Mouse (Mus musculus): ENCODE data around the gene Trim10. TPM values are rescaled to one million over a fixed set of nuclear protein-coding genes. Genes with fewer than 3 reads are reported as not detected.

Trim10 gene
- polyA plus RNA-seq, 1 experiment from 2014 or later, result 1.1 TPM

DNA sequence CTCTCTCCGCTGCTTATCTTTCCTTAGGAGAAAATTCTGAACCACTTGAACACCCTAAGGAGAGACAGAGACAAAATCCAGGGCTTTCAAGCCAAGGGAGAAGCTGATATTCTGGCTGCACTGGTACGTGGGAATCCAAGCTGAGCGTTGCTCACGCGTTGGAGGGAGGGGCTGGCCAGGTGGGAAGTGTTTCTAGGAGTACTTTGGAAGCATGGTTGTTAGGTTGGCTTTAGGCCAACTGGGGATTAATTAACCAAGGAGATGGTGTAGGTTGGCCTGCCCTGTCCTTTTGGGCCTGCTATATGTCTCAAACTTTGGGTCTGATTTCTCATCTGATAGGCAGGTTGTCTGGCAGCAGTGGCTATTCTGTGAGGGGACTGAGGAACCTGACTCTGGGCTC is 18.2 kb upstream of the Trim10 start:
- H3K36me3 ChIP-seq (ENCODE audit: control insufficient read depth, insufficient read depth), result peaks cover 6% of the 10 kb centered on the region
- ATAC-seq, result no peak
- H3K4me3 ChIP-seq (replicated peaks; ENCODE audit: low read length), result no peak overlapping the region
- no peak overlapping the region for H3K4me2 ChIP-seq (ENCODE audit: low read length)
- no peak overlapping the region for H3K27ac ChIP-seq (ENCODE audit: low read length)
- H3K4me1 ChIP-seq (replicated peaks; ENCODE audit: control insufficient read depth, insufficient read depth, low read length), result no peaks in the 10 kb centered on the region
- no peaks in the 10 kb centered on the region for H3K9me3 ChIP-seq (ENCODE audit: control insufficient read depth, low read length)
- no peak overlapping the region for H3K9ac ChIP-seq (replicated peaks; ENCODE audit: low read depth, low read length)
- 84% methylated on average over 5 of the region's 5 CpGs for WGBS
- no peaks in the 10 kb centered on the region for H3K27me3 ChIP-seq (replicated peaks; ENCODE audit: control insufficient read depth, insufficient read depth, low read length)

DNA sequence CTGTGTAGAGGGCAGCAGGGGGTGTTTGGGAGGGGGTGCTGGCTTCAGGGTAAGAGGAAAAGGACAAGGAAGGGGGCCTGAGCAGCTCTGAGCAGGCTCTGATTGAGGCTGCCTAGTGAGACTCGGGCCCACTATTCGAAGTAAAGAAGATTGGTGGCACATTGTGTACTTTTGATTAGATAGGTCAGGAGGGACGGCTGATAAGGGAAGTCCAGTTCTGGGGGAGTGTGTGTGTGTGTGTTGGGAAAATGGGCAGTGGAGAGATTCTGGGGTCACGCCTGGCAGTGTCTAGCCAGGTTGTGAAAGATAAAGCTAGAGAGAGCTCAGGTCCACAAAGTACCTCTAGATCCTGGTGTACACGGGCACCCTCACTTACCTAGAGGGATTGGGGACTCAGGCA is 17.7 kb upstream of the Trim10 start:
- no peak overlapping the region for H3K4me2 ChIP-seq (ENCODE audit: low read length)
- no peaks in the 10 kb centered on the region for H3K4me1 ChIP-seq (replicated peaks; ENCODE audit: control insufficient read depth, insufficient read depth, low read length)
- no peaks in the 10 kb centered on the region for H3K27me3 ChIP-seq (replicated peaks; ENCODE audit: control insufficient read depth, insufficient read depth, low read length)
- H3K9me3 ChIP-seq (ENCODE audit: control insufficient read depth, low read length), result no peaks in the 10 kb centered on the region
- peaks cover 8% of the 10 kb centered on the region for H3K36me3 ChIP-seq (ENCODE audit: control insufficient read depth, insufficient read depth)
- H3K27ac ChIP-seq (ENCODE audit: low read length), result no peak overlapping the region
- H3K4me3 ChIP-seq (replicated peaks; ENCODE audit: low read length), result no peak overlapping the region
- no peak for ATAC-seq
- WGBS, result 91% methylated on average over 5 of the region's 5 CpGs
- no peak overlapping the region for H3K9ac ChIP-seq (replicated peaks; ENCODE audit: low read depth, low read length)

DNA sequence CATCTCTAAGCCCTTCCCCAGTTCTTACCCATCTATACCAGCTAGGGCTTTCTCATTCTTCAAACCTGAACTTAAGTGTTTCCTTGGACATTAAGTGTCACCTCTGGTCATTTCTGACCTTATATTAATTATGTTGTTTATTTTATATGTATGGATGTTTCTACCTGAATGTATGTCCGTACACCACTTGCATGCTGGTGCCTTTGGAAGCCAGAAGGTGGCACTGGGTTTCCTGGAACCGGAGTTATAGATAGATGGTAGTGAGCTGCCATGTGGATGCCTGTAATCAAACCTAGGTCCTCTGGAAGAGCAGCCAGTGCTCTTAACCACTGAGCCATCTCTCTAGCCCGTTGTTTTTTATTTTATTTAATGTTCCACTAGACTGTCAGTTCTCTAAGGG is 13.9 kb upstream of the Trim10 start:
- 93% methylated on average over 3 of the region's 3 CpGs for WGBS
- Histone ChIP-seq H3K9me3 (ENCODE audit: control insufficient read depth, low read length) (no peaks in the 10 kb centered on the region), H3K4me2 (ENCODE audit: low read length) (no peak overlapping the region), H3K27me3 (replicated peaks; ENCODE audit: control insufficient read depth, insufficient read depth, low read length) (no peaks in the 10 kb centered on the region), H3K9ac (replicated peaks; ENCODE audit: low read depth, low read length) (no peak overlapping the region), H3K4me1 (replicated peaks; ENCODE audit: control insufficient read depth, insufficient read depth, low read length) (no peaks in the 10 kb centered on the region), H3K27ac (ENCODE audit: low read length) (no peak overlapping the region), H3K36me3 (ENCODE audit: control insufficient read depth, insufficient read depth) (peaks cover 25% of the 10 kb centered on the region), H3K4me3 (replicated peaks; ENCODE audit: low read length) (no peak overlapping the region)
- no peak for ATAC-seq

DNA sequence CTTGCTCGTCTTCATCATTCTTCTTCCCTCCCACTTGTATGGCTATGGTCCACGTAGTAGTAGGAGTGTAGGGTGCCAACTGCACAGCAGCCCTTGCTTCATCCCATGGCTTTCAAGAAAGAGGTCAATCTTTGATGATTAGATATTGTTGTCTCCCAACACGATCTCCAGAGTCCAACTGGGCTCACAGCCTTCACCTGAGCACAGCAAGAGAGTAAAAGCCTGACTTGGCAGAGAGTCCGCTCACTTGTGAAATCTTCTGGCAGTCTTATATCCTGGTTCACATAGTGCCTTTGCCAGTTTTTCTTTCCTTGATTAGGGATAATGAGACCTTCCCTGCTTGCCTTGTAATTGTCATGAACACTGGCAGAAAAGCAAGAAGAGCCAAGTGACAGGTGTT is 13.1 kb upstream of the Trim10 start:
- Histone ChIP-seq H3K9ac (replicated peaks; ENCODE audit: low read depth, low read length) (no peak overlapping the region), H3K27ac (ENCODE audit: low read length) (no peak overlapping the region), H3K4me3 (replicated peaks; ENCODE audit: low read length) (no peak overlapping the region), H3K36me3 (ENCODE audit: control insufficient read depth, insufficient read depth) (peaks cover 25% of the 10 kb centered on the region), H3K4me1 (replicated peaks; ENCODE audit: control insufficient read depth, insufficient read depth, low read length) (no peaks in the 10 kb centered on the region), H3K9me3 (ENCODE audit: control insufficient read depth, low read length) (no peaks in the 10 kb centered on the region), H3K4me2 (ENCODE audit: low read length) (no peak overlapping the region), H3K27me3 (replicated peaks; ENCODE audit: control insufficient read depth, insufficient read depth, low read length) (no peaks in the 10 kb centered on the region)
- no peak for ATAC-seq
- WGBS, result 90% methylated on average over 4 of the region's 4 CpGs

DNA sequence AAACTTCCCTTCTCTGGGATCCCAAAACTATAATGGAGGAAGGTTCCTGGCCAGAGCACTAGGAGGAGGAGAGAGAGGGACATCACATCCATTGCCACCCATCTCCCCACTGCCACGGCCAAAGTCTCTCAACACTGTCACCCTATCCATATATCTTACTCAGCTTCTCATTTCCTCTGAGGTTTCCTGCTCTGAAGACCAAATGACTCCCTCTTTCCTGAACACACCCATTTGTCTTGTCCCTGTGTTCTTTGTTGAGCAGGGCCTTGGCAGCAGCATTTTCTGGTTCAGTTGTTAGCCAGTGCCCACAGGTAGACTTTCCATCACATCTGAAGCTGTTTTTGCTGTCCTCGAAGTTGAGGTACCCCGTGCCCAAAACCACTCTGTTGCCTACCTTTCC is 11.2 kb upstream of the Trim10 start:
- H3K27me3 ChIP-seq (replicated peaks; ENCODE audit: control insufficient read depth, insufficient read depth, low read length), result no peaks in the 10 kb centered on the region
- WGBS, result 94% methylated on average over 3 of the region's 3 CpGs
- no peak for ATAC-seq
- H3K36me3 ChIP-seq (ENCODE audit: control insufficient read depth, insufficient read depth), result peaks cover 25% of the 10 kb centered on the region
- no peak overlapping the region for H3K4me3 ChIP-seq (replicated peaks; ENCODE audit: low read length)
- no peaks in the 10 kb centered on the region for H3K9me3 ChIP-seq (ENCODE audit: control insufficient read depth, low read length)
- H3K9ac ChIP-seq (replicated peaks; ENCODE audit: low read depth, low read length), result no peak overlapping the region
- H3K4me2 ChIP-seq (ENCODE audit: low read length), result no peak overlapping the region
- no peaks in the 10 kb centered on the region for H3K4me1 ChIP-seq (replicated peaks; ENCODE audit: control insufficient read depth, insufficient read depth, low read length)
- no peak overlapping the region for H3K27ac ChIP-seq (ENCODE audit: low read length)

DNA sequence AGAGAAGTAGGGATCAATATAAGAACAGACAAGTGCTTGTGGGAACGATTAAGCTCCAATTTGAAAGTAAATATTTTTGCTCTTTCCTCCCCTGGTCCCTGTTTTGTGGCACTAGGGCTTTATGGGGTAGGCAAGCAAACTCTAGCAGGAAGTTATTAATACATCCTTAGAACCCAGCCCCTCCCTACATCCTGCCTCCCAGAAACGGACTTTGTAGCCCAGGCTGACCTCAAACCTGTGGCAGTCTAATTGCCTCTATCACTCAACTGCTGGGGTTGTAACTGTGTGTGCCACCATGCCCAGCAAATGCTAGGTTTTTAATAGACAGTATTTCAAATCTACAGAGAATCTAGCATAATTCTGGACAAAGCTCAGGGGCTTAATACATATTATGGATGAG is 7.7 kb upstream of the Trim10 start:
- Histone ChIP-seq H3K4me2 (ENCODE audit: low read length) (no peak overlapping the region), H3K27me3 (replicated peaks; ENCODE audit: control insufficient read depth, insufficient read depth, low read length) (no peaks in the 10 kb centered on the region), H3K27ac (ENCODE audit: low read length) (no peak overlapping the region), H3K9me3 (ENCODE audit: control insufficient read depth, low read length) (no peaks in the 10 kb centered on the region), H3K9ac (replicated peaks; ENCODE audit: low read depth, low read length) (no peak overlapping the region), H3K36me3 (ENCODE audit: control insufficient read depth, insufficient read depth) (peaks cover 17% of the 10 kb centered on the region; the same call in 1 of the 2 replicates), H3K4me1 (replicated peaks; ENCODE audit: control insufficient read depth, insufficient read depth, low read length) (peaks cover 2% of the 10 kb centered on the region; the same call in 1 of the 2 replicates), H3K4me3 (replicated peaks; ENCODE audit: low read length) (no peak overlapping the region)
- 75% methylated on average over 2 of the region's 2 CpGs for WGBS
- ATAC-seq, result no peak

DNA sequence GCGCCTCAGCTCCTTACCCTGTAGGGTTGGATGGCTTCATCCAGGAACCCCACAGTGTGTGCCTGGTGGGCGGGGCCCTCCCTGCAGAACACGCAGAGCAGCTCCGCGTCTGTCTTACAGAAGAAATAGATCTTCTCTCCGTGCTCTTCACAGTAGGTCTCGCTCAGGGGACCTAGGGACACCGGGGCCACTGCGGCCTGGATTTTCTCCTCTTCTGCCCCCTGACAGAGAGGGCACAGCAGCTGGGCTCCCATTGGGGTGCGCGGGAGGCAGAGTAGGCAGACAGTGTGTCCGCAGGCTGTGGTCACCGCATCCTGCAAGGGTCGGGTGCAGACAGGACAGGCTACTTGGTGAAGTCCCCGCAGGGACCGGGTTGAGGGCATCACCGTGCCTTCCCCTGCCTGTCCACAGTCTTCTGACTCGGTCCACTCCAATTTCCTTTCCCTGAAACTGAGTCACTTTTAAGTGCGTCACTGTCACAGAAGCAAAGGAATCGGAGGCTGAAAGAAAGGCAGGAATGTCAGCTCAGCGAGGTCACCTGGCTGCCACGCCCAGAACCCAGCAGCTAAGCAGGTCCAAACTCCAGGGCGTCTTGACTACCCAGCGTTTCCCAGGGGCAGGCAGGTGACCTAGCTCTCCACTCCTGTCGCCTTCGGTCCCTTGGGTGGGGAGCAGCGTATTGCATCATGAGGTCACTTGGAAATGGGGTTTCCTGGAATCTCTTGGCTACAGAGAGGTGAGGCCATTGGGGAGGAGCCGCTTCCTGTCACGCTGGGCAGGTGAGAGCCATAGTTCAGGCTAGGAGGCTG is 2.5 kb upstream of the Trim10 start, which contains the start of gene Trim15:
Trim15 (minus strand) TSS at position 492 of the 809 bp plus-strand sequence.
- H3K4me1 ChIP-seq (replicated peaks; ENCODE audit: control insufficient read depth, insufficient read depth, low read length), result peaks cover 6% of the 10 kb centered on the region
- H3K27ac ChIP-seq (ENCODE audit: low read length), result no peak within 1 kb of the TSS
- 0 out of 2 replicates have a peak, but pooled peaks have one; percentile 33 for ATAC-seq
- H3K9me3 ChIP-seq (ENCODE audit: control insufficient read depth, low read length), result no peaks in the 10 kb centered on the region
- H3K4me2 ChIP-seq (ENCODE audit: low read length), result peak within 1 kb of the TSS; percentile 43
- H3K9ac ChIP-seq (replicated peaks; ENCODE audit: low read depth, low read length), result peak within 1 kb of the TSS; percentile 15
- peak within 1 kb of the TSS; percentile 23 for H3K4me3 ChIP-seq (replicated peaks; ENCODE audit: low read length)
- H3K27me3 ChIP-seq (replicated peaks; ENCODE audit: control insufficient read depth, insufficient read depth, low read length), result 0 out of 2 replicates have a peak, but pooled peaks cover 5% of the 10 kb centered on the region
- WGBS, result 16% methylated on average over 29 of the region's 29 CpGs
- H3K36me3 ChIP-seq (ENCODE audit: control insufficient read depth, insufficient read depth), result no peaks in the 10 kb centered on the region

DNA sequence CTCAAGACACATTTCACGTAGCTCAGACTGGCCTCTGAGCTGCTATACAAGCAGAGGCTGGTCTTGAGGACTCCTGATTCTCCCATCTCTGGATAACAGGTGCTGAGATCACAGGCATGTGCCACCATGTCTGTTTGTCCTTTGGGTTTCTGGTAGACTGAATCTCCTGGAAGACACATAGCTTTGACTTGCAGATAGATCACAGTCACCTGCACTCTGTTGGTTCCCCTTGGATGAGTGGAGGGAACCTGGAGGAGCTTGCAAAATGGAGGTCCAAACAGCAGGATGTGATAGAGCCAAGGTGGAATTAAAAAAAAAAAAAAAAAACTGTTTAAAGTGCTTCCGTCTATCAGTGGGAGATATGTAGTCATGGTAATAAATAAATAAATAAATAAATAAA is 538 bp upstream of the Trim10 start:
- Histone ChIP-seq H3K4me3 (replicated peaks; ENCODE audit: low read length) (no peak overlapping the region), H3K9me3 (ENCODE audit: control insufficient read depth, low read length) (no peaks in the 10 kb centered on the region), H3K9ac (replicated peaks; ENCODE audit: low read depth, low read length) (no peak overlapping the region), H3K36me3 (ENCODE audit: control insufficient read depth, insufficient read depth) (no peaks in the 10 kb centered on the region), H3K4me2 (ENCODE audit: low read length) (no peak overlapping the region), H3K27ac (ENCODE audit: low read length) (no peak overlapping the region), H3K4me1 (replicated peaks; ENCODE audit: control insufficient read depth, insufficient read depth, low read length) (peaks cover 6% of the 10 kb centered on the region), H3K27me3 (replicated peaks; ENCODE audit: control insufficient read depth, insufficient read depth, low read length) (0 out of 2 replicates have a peak, but pooled peaks cover 5% of the 10 kb centered on the region)
- no peak for ATAC-seq
- WGBS, result 83% methylated on average over 2 of the region's 2 CpGs

DNA sequence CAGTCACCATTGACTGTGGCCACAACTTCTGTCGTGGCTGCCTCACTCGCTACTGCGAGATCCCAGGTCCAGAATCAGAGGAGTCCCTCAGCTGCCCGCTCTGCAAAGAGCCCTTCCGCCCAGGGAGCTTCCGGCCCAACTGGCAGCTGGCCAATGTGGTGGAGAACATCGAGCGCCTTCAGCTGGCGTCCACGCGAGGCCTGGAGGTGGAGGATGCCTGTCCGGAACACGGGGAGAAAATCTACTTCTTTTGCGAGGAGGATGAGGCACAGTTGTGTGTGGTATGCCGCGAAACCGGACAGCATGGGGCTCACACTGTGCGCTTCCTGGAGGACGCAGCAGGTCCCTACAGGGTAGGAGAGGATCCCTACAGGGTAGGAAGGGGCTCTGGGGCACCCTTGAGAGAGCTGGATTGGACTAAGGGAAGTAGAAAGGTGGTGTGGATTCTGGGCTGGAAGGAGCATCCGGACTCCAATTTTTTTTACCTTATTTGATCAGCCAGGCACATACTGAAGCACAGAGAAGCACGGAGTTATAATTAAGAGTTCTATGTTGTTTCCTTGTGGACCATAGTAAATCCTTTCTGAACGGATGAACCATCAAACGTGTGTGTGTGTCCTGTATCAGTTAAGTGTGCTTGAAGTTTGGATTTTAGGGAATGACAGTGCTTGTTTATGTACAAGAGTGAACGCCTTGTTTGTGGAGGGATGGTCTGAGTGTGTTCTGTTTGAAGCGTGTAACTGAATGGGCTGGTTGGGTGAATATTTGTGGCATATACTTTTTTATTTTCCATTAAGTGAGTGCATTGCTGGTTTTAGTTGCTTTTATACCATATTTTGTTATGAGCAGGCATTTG is 809 bp downstream of the Trim10 start:
- Histone ChIP-seq H3K4me3 (replicated peaks; ENCODE audit: low read length) (no peak overlapping the region), H3K4me1 (replicated peaks; ENCODE audit: control insufficient read depth, insufficient read depth, low read length) (peaks cover 6% of the 10 kb centered on the region), H3K27me3 (replicated peaks; ENCODE audit: control insufficient read depth, insufficient read depth, low read length) (0 out of 2 replicates have a peak, but pooled peaks cover 5% of the 10 kb centered on the region), H3K4me2 (ENCODE audit: low read length) (no peak overlapping the region), H3K9me3 (ENCODE audit: control insufficient read depth, low read length) (no peaks in the 10 kb centered on the region), H3K27ac (ENCODE audit: low read length) (no peak overlapping the region), H3K36me3 (ENCODE audit: control insufficient read depth, insufficient read depth) (no peaks in the 10 kb centered on the region), H3K9ac (replicated peaks; ENCODE audit: low read depth, low read length) (no peak overlapping the region)
- WGBS, result 77% methylated on average over 25 of the region's 25 CpGs
- ATAC-seq, result no peak
